Mouse (Mus musculus) cerebellum, adult (tissue): ENCODE measurements around the gene Tex2.
"Not testable (repeated sequence)": the region's sequence is repeated elsewhere in the genome, so short reads cannot be mapped to it uniquely, and the experiment has no call there.

Experiments
- ATAC-seq: cut with Nextera tagmentation; 2 replicates; pipeline ENCODE4 v1.9.2; 2017; ENCODE audit warnings: mild to moderate bottlenecking, moderate library complexity, mixed read lengths; ENCODE audit not compliant: insufficient number of reproducible peaks, low FRiP score, low TSS enrichment

Gene Tex2

DNA sequence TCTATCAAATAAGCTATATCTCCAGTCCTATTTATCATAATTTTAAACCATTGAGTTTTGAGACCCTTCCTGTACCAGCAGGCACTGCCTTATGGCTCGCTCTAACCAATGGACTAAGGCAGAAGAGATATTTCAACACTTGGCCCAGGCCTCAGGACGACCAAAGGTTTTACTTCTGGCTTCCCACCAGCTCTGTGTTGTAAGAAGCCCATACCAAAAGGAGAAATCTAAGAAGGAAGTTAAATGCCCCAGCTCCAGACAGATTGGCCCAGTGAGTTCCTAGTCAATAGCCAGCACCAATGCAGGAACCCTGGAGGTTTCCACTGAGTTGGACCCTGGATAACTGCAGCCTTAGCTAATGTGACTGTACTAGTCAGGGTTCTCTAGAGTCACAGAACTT lies 10.4 kb upstream of the Tex2 start:
- ATAC-seq = no peak

DNA sequence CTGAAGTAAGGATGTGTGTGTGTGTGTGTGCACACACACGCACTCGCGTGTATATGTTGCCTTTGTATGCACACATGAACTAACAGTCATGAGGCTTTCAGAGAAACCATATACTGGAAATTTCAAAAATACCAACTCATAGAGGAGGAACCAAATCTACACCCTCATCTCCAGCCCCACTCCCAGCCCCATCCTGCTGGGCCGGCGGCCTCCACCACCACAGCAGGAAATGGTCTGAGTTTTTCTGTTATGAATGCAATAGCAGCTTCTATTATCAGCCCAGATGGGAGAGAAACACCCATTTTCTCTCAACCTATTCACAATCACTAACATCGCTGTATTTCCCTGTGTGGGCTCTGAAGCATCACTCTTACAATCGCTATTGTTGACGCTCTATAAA lies 8.8 kb upstream of the Tex2 start:
- ATAC-seq = no peak

DNA sequence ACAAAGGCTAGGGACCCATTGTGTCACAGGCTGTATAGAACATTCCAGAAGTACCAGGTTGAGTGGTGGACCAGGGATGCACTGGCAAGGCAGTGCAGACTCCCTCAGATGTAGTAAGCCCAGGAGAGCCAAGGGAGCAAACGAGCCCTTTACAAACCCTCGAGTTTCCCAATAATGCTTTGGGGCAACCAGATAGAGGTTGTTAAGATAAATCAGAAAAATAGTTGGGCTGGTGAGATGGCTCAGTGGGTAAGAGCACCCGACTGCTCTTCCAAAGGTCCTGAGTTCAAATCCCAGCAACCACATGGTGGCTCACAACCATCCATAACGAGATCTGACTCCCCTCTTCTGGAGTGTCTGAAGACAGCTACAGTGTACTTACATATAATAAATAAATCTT lies 5.5 kb upstream of the Tex2 start:
- ATAC-seq = not testable (repeated sequence)

DNA sequence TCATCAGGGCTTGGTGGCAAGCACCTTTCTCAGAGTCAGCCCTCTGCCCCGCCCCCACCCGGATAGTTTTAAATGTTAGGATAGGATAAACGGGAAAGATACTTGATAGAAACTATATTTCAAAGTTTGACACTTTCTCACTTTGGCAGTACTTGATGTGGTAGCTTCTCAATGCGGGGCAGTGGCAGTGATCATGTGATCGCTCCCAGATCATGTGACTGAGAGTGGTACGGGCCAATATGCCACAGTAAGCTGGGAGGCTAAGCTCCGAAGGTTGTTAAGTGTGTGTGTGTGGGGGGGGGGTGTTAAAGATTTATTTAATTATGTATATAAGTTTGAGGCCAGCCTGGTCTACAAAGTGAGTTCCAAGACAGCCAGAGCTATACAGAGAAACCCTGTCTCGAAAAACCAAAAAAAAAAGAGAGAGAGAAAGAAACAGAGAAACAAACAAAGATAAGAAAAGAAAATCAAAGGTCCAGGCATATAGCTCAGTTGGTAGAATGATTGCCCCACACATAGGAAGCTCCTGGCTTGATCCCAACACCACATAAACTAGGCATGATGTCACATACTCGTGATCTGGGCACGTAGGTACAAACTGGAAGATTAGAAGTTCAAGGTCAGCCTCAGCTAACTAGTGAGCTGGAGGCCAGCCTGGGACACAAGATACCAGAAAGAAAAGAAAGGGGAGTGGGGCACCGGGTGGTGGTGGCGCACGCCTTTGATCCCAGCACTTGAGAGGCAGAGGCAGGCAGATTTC lies 4.8 kb upstream of the Tex2 start:
- ATAC-seq = no peak

DNA sequence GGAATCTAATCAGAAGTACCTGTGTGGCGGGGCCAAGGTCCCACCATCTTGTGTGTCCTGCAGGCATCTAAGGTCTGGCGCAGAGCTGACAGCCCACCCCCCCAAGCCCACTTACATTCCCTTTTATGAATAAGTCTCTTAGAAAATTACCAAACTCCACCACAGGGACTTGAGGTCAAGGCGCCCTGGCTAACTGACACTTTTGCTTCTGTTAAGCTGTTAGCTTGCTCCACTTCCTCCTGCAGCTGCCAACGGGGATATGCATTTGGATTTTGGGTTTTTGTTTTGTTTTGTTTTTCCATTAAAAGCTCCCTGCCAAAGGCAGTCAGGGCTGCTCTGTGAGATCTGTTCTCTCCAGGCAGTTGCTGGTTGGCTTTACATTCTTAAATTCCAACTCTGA lies 2.3 kb upstream of the Tex2 start:
- no peak for ATAC-seq

DNA sequence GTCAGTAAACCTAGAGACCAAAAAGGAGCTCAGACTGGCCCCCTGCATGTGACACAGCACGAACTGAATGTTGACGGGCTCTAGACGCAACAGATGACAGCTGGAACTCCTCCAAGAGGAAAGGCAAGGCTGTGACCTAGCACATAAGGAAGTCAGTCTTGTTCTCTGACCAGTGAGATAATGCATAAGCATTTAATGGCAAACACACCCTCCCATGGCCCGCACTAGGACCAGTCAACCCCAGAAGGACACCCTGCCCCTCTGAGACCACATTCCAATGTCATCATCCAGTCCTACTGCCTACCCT lies 1.1 kb upstream of the Tex2 start:
- no peak for ATAC-seq

DNA sequence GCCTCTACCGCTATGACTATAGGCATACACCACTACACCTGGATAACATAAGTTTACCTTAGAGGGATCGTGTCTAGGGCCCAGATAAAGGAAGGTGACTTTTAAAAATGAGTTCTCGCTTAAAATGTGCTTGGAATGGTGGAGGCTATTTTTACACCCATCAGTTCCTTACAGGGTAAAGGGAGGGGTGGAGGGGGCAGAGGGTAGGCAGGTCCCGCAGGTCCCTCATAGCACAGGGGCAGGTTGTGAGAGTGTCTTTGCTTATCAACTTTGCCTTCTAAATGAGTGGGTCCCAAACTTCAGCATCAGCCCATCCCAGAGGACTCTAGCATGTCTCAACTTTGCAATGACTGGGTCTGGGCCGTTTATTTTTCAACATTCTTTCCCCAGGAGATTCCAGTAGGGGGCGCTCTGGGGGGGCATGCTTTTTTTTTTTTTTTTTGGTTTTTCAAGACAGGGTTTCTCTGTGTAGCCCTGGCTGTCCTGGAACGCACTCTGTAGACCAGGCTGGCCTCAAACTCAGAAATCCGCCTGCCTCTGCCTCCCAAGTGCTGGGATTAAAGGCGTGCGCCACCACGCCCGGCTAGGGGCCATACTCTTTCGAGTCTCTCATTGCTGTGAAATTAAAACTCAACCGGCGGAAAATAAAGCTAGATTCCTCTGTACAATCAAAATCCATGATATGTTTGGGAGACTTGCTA lies 565 bp upstream of the Tex2 start:
- no peak for ATAC-seq

DNA sequence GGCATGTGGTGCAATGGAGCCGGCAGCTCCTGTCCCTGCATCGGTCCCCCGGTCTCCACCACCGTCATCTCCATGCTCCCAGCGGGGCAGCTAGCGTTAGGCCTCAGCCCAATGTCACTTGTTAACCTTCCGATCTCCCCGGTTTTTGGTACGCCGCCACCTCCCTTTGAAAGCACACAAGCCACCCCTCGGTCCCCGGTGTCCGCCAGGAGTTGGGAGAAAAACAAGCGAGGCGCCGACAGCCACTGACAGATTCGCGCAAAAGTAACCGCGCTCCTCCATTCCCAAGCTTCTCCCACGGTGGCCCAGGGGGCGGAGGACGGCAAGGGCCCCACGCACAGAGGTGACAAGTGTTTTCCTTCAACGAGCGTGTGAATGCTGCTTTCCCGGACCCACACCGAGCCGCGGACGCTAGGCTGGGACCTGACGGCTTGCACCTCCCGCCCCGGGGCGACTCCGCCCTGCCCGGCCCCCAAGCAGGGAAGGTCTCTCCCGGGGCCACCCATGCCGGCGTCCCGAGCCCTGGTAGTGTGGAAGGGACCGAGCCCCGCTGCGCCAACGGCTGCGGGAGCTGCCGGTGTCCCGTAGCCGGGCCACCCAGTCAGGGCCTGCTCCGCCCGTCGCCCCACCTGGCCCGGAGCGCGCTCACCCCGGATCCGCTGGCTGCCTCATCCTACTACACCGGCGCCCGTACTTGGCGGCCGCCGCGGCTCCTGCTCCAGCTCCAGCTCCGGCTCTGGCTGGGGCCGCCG lies 838 bp downstream of the Tex2 start:
- peak; percentile 59; the same call in 1 of the 2 replicates for ATAC-seq

DNA sequence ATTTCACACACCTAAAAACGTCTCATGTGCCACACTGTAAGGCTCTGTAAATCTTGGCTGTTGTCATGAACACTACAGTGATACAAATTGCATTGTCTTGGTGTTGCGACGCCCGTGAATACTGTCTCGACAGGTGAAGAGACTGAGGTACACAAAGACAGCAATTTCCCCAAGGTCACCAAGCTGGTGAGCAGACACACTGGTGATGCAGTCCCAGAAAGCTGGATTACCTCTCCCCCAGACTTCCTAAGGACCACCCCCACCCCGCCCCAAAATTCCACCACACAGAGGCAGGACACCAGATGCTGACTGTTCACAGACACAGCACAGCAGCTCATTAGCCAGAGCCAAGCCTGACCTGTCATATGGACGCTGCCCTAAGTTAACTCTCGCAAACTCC lies 3.5 kb downstream of the Tex2 start:
- no peak for ATAC-seq

DNA sequence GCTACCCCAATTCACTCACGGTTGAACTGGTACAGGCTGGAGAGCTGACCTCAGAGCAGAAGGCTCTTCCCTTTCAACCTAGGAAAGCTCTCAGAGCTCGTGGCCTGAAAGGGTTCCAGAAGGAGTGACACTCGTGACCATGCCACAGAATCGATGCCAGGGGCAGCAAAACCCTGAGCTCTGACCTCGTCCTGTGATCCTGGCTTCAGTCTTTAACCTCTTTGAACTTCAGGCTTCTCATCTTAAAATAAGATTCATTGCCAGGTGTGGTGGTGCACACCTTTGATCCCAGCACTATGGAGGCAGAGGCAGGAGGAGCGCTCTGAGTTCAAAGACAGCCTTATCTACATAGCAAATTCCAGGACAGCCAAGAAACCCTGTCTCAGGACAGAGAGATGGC lies 5.9 kb downstream of the Tex2 start:
- ATAC-seq = no peak

DNA sequence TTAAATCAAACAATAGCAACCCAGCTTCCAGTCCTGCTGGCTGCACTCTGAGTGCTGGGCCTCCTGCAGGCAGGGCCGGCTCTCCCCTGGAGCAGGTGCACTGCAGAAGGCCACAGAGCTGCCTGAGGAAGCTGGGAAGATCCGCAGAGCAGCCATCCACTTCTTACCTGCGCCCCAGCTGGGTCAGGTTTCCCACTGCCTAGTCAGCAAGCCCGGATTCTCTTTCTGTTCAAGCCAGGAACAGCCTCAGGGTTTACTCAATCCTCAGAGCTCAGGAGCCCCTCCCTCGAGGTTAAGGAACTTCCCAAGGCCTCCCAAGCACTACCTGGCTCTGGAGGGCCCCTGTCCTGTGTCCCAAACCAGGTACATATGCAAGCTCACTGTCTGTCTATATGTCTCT lies 7.2 kb downstream of the Tex2 start:
- ATAC-seq = no peak

DNA sequence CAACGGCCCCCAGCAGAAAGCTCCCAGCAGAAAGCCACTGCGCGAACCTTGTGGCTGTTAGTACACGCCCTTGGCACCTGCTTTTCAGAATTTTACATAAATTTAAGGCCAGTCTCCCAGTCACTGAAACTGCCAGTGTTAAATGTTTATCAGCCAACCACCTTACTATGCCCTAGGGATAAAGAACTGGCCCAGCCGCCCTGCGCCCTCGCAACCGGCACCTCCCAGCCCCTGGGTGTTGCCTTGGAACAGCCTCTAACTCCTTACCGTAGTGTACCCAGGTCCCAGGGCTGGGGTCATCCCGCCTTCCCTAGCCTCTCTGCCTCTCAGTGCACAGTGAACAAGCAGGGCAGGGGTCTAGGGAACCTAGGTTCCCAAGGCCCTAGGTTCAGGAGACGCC lies 10.0 kb downstream of the Tex2 start:
- no peak for ATAC-seq

DNA sequence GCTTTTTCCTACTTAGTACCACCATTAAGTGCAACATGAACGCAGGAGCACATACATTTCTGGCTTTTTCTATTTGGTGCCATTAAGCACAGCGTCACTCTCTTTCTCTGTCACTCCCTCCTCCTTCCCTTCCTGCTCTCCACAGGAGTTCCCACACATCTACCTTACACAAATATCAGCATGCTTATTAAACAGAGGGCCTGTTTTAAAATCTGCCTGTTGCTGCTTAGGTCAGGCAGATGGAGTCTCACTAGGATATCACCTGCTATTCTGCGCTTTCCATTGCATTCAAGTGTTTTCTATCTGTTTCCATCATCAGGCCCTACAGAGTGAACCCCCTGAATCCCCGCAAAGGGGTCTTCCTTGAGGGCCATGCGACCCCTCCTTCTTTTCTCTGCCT lies 13.1 kb downstream of the Tex2 start:
- no peak for ATAC-seq

DNA sequence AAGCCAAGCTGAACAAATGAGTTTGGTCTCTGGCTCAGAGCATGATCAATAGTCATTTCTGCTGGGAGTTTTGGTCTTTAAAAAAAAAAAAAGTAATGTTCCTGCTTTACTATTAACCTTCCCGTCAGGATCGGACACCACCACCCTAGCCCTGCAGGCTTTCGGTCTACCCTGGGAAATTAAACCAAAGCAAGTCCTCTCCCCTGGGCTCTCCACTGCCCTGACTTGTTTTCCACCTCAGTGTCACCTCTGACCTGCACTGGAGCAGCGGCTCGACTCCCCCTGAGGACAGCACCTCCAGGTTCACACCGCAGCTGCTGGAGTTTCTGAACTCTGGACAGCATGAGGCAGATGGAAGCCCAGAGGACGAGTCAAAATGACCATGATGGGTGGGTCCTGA lies 13.9 kb downstream of the Tex2 start:
- ATAC-seq = no peak

DNA sequence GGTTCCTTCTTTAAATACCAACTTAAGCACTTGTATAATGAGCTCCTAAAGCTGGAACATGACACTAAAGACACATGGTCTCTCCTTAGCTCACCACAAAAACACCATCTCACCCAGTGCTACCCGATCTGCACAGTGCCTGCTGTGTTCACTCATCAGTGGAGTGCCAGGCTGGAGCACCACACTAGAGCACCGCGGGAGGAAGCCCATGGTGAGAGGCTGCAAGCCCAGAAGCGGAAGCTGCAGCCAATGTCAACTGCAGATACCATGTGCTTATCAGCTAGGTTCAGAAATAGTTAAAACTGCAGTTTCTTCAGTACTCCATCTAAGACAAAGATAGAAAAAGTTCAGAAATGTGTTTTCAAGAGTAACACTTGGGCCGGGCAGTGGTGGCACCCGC lies 14.9 kb downstream of the Tex2 start:
- ATAC-seq = no peak

DNA sequence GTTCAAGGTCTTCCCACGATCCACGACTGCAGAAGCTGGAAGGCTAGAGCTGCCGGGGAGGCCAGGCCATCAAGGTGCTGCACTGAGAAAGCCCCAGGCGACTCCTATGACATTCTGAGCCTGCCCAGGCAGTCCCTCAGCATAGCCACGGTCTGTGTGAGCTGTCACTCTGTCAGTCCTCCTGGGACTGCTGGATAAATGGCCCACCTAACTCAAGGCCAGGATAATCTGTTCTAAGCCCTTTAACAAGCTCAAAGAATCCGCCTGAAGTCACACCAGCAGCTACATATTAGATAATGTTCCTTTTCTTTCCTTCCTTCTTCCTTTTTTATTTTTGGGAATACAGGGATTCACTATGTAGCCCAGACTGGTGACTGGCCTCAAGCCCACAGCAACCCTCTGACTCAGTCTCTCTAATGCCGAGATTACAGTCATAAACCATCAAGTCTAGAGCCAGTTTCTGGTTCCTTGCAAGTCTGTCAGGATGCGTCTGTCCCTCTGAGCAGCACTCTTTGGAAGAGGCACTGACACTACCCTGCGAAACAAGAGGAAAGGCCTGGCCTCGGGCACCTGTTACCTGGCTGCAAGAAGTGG lies 15.4 kb downstream of the Tex2 start:
- ATAC-seq = no peak

DNA sequence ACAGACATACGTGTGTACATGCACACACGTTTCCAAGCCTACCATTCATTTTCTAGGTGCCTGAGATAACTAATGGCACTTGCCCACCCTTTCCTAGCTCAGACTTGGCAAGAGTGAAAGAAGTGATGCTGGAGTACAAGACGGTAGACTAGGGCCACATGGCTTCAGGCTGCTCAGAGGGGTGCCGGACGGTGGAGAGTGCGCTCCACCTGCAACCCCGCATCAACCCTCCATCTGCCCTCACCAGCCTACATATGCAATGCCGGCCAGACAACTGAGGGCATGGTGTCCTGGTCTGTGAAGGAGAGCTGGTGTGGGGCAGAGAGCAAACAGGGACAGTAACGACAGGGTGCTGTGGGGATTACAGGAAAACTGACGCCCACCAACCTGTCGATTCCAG lies 22.0 kb downstream of the Tex2 start:
- no peak for ATAC-seq

DNA sequence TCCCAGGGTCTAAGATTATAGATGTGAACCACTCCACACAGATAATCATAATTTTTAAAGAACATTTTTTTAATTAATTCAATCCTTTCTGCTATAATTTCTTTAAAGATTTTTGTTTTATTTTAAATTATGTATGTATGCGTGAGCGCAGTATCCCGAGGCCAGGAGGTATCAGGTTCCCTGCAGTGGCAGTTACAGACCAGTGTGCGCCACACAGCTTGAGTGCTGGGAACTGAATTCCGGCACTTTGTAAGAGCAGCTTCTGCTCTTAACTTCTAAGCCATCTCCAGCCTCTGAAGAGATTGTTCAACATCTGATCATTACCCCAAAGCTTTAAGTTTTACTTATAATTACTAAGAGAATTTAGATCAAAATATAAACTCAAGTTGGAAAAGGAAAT lies 23.1 kb downstream of the Tex2 start:
- ATAC-seq = no peak

DNA sequence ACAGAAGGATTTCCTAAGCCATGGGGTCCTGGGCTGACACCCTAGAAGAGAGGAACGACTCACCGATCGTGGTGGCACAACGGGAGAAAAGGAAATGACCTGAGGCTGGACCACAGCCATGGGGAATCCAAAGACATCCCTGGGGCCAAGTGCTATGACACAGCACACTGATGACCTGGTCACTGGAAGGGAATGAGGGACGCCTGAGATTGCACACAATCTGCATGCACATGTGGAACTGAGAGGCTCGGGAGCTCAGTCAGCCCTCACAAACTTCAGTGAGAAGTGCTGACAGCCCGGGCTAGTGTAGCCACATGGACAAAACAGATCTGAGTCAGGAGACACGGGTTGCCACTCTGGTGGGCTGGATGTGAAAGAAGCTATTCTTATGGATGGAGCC lies 24.4 kb downstream of the Tex2 start:
- no peak for ATAC-seq

DNA sequence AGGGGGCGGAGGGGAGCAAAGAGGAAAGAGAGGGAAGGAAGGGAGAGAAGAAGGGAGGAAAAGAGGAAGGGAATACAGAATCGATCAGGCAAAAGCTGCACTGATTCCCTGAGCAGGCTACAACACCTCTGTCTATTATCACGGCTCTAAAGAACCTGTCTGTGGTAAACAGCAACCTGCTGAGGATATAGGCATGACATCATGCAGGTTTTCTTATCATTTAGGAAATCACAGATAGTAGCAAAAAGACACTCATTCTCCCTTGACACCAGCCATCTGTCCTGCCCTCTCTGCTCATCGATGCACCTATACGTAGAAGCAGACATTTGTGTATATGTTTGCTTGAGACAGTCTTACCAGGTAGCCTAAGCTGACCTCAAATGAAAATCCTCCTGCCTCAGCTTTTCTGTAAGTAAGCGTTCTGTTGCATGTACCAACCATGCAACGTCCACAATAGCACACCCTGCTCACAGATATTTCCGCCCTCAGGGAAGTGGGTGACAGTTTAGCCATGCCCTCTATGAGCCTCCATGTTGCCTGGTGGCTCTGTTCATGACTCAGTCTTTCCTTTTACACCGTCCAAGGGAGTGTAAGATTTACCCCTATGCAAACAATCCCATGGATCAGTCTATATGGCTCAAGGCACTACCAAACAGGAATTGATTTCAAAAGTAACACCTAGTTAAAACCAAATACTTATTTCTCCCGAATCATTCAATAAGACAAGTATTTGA lies 25.3 kb downstream of the Tex2 start:
- no peak for ATAC-seq

DNA sequence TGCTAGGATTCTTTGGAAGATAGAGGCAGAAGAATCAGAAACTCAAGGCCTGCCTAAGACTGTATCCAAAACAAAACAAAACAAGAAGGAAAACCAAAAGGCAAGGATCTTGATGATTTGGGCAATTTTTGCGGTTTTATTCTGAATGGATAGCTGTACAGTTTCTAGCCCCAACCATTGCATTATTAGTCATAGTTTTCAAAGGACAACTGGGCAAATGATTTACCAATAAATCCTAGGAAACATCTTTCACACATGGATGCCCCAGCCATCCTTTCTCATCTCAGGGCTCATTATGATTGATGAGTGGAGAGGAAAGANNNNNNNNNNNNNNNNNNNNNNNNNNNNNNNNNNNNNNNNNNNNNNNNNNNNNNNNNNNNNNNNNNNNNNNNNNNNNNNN lies 29.4 kb downstream of the Tex2 start:
- no peak for ATAC-seq
